Mouse (Mus musculus) kidney, embryonic 16.5 days (tissue): ENCODE results near the gene Esp23. TPM values are rescaled to one million over a fixed set of nuclear protein-coding genes. Genes with fewer than 3 reads are reported as not detected.
"Not testable (repeated sequence)": the region's sequence is repeated elsewhere in the genome, so short reads cannot be mapped to it uniquely, and the experiment has no call there.

Experiments used
- ATAC-seq: fragments of 200-750 bp; cut with Nextera tagmentation; 2 replicates; pipeline ENCODE4 v1.8.0; 2017; ENCODE audit warnings: moderate TSS enrichment; ENCODE audit not compliant: low FRiP score, low TSS enrichment
- H3K27ac ChIP-seq: fragments of 300-500 bp; sonication (generic); 2 replicates; pipeline ENCODE4 v1.5.1; 2014; ENCODE audit warnings: low read length
- H3K27me3 ChIP-seq: fragments of 300-500 bp; sonication (generic); 2 replicates; pipeline ENCODE4 v1.6.1; 2014; ENCODE audit warnings: low read length, control low read depth, mixed read lengths; ENCODE audit not compliant: insufficient read depth
- H3K36me3 ChIP-seq: fragments of 300-500 bp; sonication (generic); 2 replicates; pipeline ENCODE4 v1.6.1; 2014; ENCODE audit warnings: low read length, control low read depth, mixed read lengths; ENCODE audit not compliant: insufficient read depth
- H3K4me1 ChIP-seq: fragments of 300-500 bp; sonication (generic); 2 replicates; pipeline ENCODE4 v1.6.1; 2014; ENCODE audit warnings: low read length, control low read depth, mixed read lengths; ENCODE audit not compliant: insufficient read depth
- H3K4me2 ChIP-seq: fragments of 300-500 bp; sonication (generic); replicated peaks from 2 replicates; pipeline ENCODE4 v1.6.1; 2014; ENCODE audit warnings: low read depth, low read length
- H3K4me3 ChIP-seq: fragments of 300-500 bp; sonication (generic); 2 replicates; pipeline ENCODE4 v1.5.1; 2014; ENCODE audit warnings: mild to moderate bottlenecking, low read length
- H3K9ac ChIP-seq: fragments of 300-500 bp; sonication (generic); replicated peaks from 2 replicates; pipeline ENCODE4 v1.6.1; 2014; ENCODE audit warnings: low read length
- H3K9me3 ChIP-seq: fragments of 300-500 bp; sonication (generic); 2 replicates; pipeline ENCODE4 v1.6.1; 2016; ENCODE audit warnings: low read length, control low read depth
- WGBS: fragments of 180-500 bp; shearing (Covaris S2); extraction: QIAGEN DNeasy Blood & Tissue Kit; methylation state at CpG from one replicate; pipeline ENCODE4 v1.1.7; 2014; 5-methylcytosine and 5-hydroxymethylcytosine counted together
- polyA plus RNA-seq: library from polyadenylated mRNA; unstranded; fragments of >200 nt; fragmentation: Nextera tagmentation; extraction: Ambion mirVana; gene quantifications from 2 replicates; pipeline ENCODE4 v1.2.1, GENCODE M21; 2015

Gene Esp23
- polyA plus RNA-seq = not detected in 2 replicates

GRCm38 (mm10) chr17:39076937-39077336 lies at the start of gene Esp23:
Esp23 (minus strand) TSS chr17:39077037.
- no peaks in the 10 kb centered on the region for H3K36me3 ChIP-seq
- H3K27me3 ChIP-seq = no peaks in the 10 kb centered on the region
- H3K9ac ChIP-seq = no peak within 1 kb of the TSS
- no peak within 1 kb of the TSS for H3K27ac ChIP-seq
- H3K4me2 ChIP-seq = no peak within 1 kb of the TSS
- H3K4me3 ChIP-seq = no peak within 1 kb of the TSS
- H3K4me1 ChIP-seq = no peaks in the 10 kb centered on the region
- WGBS = 53% methylated on average over 1 of the region's 1 CpGs
- no peak for ATAC-seq
- H3K9me3 ChIP-seq = peaks cover 9% of the 10 kb centered on the region

- not testable (repeated sequence) for H3K4me3 ChIP-seq, H3K4me1 ChIP-seq, ATAC-seq, H3K9ac ChIP-seq, H3K27ac ChIP-seq, H3K4me2 ChIP-seq, H3K36me3 ChIP-seq, H3K27me3 ChIP-seq, H3K9me3 ChIP-seq
- 77% methylated on average over 11 of the region's 11 CpGs for WGBS
These were observed 30.3 kb upstream of the Esp23 start for GRCm38 (mm10) chr17:39107126-39107525.

GRCm38 (mm10) chr17:39095034-39095433 lies 18.2 kb upstream of the Esp23 start, which contains the start of gene Esp22:
Esp22 (plus strand) TSS chr17:39095334.
- H3K4me3 ChIP-seq = no peak within 1 kb of the TSS
- ATAC-seq = no peak

GRCm38 (mm10) chr17:39063641-39064040 lies 13.2 kb downstream of the Esp23 start:
- Histone ChIP-seq H3K36me3 (no peaks in the 10 kb centered on the region), H3K4me1 (no peaks in the 10 kb centered on the region), H3K4me2 (no peak overlapping the region), H3K4me3 (no peak overlapping the region), H3K27ac (no peak overlapping the region), H3K27me3 (no peaks in the 10 kb centered on the region), H3K9me3 (peaks cover 18% of the 10 kb centered on the region), H3K9ac (no peak overlapping the region)
- ATAC-seq = no peak

More at GRCm38 (mm10) chr17:39095034-39095433, 18.2 kb upstream of the Esp23 start, which contains the start of gene Esp22:
- 90% methylated on average over 1 of the region's 1 CpGs for WGBS
- Histone ChIP-seq H3K4me1 (no peaks in the 10 kb centered on the region), H3K27me3 (no peaks in the 10 kb centered on the region), H3K36me3 (no peaks in the 10 kb centered on the region), H3K9me3 (peaks cover 10% of the 10 kb centered on the region; the same call in 1 of the 2 replicates), H3K27ac (no peak within 1 kb of the TSS), H3K4me2 (no peak within 1 kb of the TSS), H3K9ac (no peak within 1 kb of the TSS)

- Histone ChIP-seq H3K27ac (no peak within 1 kb of the TSS), H3K9me3 (no peaks in the 10 kb centered on the region), H3K36me3 (no peaks in the 10 kb centered on the region), H3K27me3 (no peaks in the 10 kb centered on the region), H3K9ac (no peak within 1 kb of the TSS), H3K4me2 (no peak within 1 kb of the TSS), H3K4me3 (no peak within 1 kb of the TSS), H3K4me1 (no peaks in the 10 kb centered on the region)
- no peak for ATAC-seq
These were observed 33.6 kb downstream of the Esp23 start, which contains the start of gene Gm21903 for GRCm38 (mm10) chr17:39043241-39043640. Gm21903 (minus strand) TSS chr17:39043341.

- not testable (repeated sequence) for H3K36me3 ChIP-seq, H3K9me3 ChIP-seq, H3K4me2 ChIP-seq, H3K27me3 ChIP-seq, H3K4me1 ChIP-seq, ATAC-seq, H3K27ac ChIP-seq, H3K4me3 ChIP-seq, H3K9ac ChIP-seq
- 95% methylated on average over 3 of the region's 3 CpGs for WGBS
These were observed 40.4 kb downstream of the Esp23 start, which contains the start of gene Esp24 for GRCm38 (mm10) chr17:39036395-39036794. Esp24 (plus strand) TSS chr17:39036695.

Other genes with a start within 250 kb of the Esp23 start
- gene Esp24, start 40.3 kb downstream of the Esp23 start, polyA plus RNA-seq = not detected in 2 replicates
- gene Gm21903, start 33.7 kb downstream of the Esp23 start, polyA plus RNA-seq = not detected in 2 replicates
- gene Esp22, start 18.3 kb upstream of the Esp23 start, polyA plus RNA-seq = not detected in 2 replicates